Mouse (Mus musculus): ENCODE measurements at regions not wholly inside any gene's neighbourhood (a gene's known extent, or its start where the extent isn't known, plus 50 kb on each side); places are given as distances from the start of the nearest gene placed in this dataset.

DNA sequence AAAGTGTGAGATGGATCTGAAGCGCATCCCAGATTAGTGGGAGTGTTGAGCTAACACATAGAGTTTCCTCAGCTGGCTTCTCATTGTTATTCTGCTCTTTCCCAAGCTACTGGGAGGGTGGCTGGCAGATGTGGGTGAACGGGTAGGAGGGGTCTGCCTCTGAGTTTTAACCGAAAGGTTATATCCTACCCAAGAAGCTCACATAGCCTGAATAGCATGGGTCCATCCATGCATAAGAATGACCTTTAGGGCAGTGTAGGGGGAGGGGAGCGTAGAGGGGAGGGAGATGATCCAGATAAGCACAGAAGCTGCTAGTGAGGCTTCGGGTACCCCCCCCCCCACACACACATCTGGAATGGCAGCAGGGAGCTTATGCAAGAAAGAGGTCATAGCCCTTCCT, 113.2 kb upstream of the Sh3bp4 start:
- DNase-seq (ENCODE audit: low read depth, low spot score) = no peak

GRCm38 (mm10) chr1:88959715-88960114, 110.5 kb upstream of the Sh3bp4 start:
- DNase-seq (ENCODE audit: low read depth, low spot score) = no peak

- no peak for DNase-seq (ENCODE audit: low read depth, low spot score)
Measured at GRCm38 (mm10) chr1:88960142-88960541, 110.1 kb upstream of the Sh3bp4 start.

- DNase-seq (ENCODE audit: low read depth, low spot score) = no peak
Measured at GRCm38 (mm10) chr1:88964045-88964747, 106.0 kb upstream of the Sh3bp4 start.

GRCm38 (mm10) chr1:88966416-88966815, 103.8 kb upstream of the Sh3bp4 start:
- no peak for DNase-seq (ENCODE audit: low read depth, low spot score)

DNA sequence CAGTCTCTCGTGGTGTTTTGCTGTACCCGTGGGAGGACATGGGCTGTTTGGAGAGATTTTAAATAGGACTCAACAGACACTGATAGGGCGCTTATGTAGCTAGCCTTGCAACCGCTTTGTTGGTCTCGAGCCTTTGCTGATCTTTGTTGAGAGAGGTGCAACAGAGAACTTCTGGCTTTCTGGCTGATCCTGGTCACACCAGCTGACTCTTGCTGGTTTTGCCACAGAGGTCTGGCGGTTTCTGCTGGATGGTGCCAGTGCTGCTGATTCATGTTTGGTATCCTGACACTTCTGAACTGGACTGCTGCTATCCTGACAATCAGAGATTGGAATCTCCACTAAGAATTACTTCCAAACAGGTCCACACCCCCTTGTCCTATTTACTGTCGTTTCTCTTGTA, 102.1 kb upstream of the Sh3bp4 start:
- no peak for DNase-seq (ENCODE audit: low read depth, low spot score)

DNA sequence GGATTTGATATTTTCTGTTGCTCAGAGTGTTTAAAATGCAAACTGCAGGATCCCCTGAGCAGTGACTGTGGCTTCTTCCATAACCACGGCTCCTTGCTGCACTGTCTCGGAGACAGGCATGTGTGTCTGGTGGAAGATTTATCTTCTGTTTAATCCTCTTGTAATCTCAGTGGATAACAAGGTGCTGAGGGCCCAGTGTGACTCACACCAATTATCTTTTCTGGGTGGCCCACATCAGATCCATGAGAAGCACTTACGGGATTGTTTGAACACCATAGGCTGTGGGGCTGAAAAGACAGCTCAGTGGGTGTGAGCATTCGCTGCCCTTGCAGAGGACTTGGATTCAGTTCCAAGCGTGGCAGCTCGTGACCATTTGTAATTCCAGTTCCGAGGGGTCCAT, 101.2 kb upstream of the Sh3bp4 start:
- DNase-seq (ENCODE audit: low read depth, low spot score) = no peak

DNA sequence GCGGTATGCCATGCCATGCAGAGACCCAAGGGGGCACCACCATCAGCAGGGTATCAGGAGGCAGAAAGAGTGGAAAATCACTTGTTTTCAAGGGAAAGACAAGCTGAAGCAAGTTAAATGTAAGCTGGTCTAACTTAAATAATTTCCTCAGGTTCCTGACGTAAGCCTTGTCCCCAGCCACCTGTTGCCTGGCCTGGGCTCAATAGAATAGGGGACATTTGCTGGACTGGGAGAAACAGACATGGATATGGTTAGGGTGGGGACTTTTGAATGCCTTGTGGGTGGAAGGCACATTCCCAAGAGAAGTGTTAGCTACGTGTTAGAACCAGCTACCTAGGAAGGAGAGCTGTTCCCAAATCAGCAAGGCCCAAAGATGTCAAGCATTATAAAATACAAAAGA, 100.6 kb upstream of the Sh3bp4 start:
- DNase-seq (ENCODE audit: low read depth, low spot score) = no peak

- DNase-seq (ENCODE audit: low read depth, low spot score) = no peak
Measured at GRCm38 (mm10) chr1:88976101-88976500, 94.1 kb upstream of the Sh3bp4 start.

DNA sequence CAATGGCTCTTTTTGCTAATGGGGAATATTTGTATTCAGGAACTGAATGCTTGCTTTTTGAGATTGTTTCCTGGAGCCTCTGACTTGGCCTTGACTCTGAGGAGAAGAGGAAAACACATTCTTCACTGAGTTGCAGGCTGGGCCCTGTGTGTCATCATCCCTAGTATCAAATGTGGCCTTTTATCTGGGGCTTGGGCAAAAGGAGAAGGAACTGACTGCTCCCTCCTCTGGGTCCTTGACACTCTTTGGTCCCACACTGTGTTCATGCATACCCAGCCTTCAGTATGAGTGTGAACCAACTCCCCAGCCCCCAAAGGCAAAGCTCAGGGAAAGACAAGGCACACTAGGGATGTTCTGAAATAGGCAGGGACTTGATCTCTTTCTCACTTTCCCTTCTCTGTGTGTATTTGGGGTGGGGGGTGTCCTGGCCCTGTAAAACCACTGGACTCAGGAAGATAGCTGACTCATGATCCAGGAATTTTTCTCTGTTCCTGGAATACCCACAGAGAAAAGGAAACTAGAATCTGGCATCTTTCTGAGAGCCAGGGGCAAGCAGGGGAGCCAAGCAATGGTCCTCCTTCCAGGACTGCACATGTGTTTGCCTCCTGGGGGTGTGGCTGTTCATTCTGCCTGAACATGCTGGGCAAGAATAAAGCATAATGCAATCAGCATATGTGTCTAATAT, 82.1 kb upstream of the Sh3bp4 start:
- DNase-seq (ENCODE audit: low read depth, low spot score) = no peak

DNA sequence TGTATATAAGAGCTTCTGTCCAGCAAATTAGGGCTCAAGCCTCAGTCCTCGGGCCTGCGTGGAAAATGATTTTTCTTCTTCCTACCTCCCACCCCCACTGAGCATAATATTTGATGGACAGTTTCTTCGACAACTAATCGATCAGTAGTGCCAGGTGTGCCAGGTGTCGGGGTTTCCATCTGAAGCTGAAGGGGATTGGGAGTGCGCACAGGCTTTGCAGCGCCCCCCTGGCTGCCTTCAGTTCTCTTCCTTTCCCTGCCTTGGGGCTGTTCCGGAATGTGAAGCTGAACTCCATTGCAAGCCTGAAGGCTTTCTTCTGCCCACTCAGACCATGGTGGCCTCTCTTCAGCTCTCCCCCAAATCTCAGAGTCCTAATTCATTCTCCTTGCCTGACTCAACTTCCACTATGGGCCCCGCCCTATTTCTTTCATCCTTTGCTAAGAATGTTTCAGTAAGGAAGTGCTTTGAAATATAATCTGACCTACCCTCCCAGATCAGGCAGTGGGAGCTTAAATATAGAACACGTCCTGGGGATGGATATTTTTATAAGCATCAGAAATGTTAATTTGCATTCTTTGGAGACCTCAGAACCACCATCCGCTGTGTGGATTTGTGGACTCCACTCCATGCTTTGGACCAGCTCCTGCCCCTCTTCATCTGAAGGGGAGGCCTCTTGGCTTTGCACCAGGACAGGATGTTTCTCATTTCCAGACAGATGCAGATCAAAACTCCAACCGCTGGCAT, 75.5 kb upstream of the Sh3bp4 start:
- DNase-seq (ENCODE audit: low read depth, low spot score) = no peak

- DNase-seq (ENCODE audit: low read depth, low spot score) = no peak
Measured at GRCm38 (mm10) chr1:88995945-88996344, 74.3 kb upstream of the Sh3bp4 start.

DNA sequence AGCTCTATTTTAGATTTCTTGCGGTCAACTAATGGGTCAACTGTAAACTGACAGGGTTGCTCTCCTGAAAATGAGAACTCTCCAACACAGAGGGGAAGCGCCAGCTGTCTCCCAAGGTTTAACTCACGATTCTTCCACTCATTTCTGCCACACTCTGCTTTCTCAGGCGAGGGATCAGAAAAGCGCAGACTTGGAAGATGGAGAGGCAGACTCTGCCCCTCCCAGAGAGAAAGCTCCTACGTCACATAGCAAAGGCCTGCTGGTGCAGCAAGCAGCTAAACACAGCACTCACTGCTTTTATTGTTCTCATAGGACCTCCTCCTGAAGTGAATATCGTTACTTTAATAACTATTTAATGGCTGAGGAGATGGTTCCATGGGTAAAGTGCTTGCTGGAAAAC, 73.6 kb upstream of the Sh3bp4 start:
- no peak for DNase-seq (ENCODE audit: low read depth, low spot score)

DNA sequence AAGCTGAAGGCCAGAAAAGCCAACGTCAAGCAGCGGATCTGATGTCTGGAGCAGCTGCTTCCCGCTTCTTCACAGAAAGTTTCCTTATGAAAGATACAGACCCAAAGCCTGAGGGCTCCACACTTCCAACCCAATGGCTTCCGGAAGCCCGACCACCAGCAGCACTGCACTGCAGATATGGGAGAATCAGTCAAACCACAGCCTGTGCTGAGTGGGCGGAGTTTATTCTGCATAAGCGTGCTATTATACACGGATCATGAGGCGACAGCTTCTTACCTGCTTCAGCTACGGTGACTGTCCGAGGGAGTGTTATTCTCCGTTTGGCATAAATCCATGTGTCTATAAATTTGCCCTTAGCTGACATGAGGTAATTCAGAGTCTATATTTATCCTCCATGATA, 72.4 kb upstream of the Sh3bp4 start:
- no peak for DNase-seq (ENCODE audit: low read depth, low spot score)

- DNase-seq (ENCODE audit: low read depth, low spot score) = no peak
Measured at GRCm38 (mm10) chr1:89002326-89002725, 67.9 kb upstream of the Sh3bp4 start.

DNA sequence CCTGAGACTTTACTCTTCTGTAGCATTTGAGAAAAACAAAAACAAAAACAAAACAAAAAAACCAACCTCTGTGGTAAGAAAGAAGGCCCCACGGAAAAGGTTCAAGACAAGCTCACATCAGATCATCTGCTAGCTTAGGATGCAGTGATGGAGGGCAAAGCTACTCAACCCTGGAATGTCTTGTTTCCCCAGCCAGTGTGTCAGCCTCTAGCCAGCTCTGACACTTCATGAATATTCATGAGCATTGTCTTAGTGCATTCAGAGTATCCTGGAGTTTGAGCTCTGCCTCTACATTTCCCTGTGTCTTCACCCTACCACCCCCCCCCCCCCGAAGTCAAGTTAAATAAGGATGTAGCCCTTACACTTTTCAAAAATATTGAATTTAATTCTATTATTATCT, 66.5 kb upstream of the Sh3bp4 start:
- no peak for DNase-seq (ENCODE audit: low read depth, low spot score)

GRCm38 (mm10) chr1:89007476-89007875, 62.7 kb upstream of the Sh3bp4 start:
- DNase-seq (ENCODE audit: low read depth, low spot score) = no peak

DNA sequence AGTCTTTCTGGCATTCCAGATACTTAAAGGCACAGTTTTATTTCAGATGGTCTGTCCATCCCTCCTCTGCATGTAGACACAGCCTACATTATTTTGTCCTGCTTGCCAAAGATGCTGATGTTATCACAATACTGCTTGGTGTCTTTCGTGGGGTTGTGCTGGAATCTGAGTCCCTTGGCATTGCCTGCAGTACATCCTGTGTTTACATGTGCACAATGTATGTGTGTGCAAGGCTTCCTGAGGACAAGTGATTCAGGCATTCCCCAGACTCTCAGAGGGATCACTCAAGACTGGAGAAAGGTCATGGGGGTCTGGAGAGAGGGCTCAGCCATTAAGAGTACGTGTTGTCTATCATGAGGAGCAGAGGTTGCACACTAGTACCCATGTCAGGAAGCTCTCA, 60.0 kb upstream of the Sh3bp4 start:
- no peak for DNase-seq (ENCODE audit: low read depth, low spot score)

DNA sequence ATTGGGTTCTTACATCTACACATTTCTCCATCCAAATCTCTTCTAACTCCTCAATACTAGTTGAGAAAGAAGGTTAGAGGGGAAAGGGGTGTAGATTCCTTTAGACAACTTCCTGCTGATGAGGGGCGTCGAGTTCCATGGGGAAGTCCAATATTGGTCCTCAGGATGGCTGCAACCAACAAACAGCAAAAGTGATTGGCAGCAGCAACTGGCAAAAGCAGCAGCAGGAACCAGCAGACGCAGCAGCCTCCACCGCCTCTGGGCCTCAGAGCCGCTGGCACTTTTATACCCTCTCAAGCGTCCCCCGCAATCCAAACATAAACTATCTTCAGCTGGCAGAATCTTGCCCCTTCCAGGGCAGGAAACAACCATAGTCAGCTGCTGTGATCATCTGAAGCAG, 58.8 kb upstream of the Sh3bp4 start:
- DNase-seq (ENCODE audit: low read depth, low spot score) = no peak

DNA sequence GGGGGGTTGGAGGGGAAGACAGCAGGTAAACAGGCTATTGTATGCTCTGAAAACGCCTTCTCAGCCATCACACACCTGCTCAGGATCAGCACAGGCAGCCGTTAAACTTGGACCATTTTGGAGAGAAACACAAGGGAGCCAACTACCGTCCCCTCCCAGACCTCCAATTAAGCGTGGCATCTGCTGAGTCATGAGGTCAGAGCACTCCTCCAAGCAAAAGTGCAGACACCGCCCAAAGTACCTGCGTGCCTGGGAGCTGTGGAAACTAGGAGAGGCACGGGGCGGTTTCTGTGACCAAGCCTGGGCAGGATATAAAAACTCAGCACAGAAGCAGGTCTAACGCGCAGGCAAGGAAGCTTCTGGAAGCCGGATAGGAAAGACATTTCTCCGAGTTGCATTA, 54.8 kb upstream of the Sh3bp4 start:
- DNase-seq (ENCODE audit: low read depth, low spot score) = no peak

- no peak for DNase-seq (ENCODE audit: low read depth, low spot score)
Measured at GRCm38 (mm10) chr1:89015845-89016244, 54.4 kb upstream of the Sh3bp4 start.

DNA sequence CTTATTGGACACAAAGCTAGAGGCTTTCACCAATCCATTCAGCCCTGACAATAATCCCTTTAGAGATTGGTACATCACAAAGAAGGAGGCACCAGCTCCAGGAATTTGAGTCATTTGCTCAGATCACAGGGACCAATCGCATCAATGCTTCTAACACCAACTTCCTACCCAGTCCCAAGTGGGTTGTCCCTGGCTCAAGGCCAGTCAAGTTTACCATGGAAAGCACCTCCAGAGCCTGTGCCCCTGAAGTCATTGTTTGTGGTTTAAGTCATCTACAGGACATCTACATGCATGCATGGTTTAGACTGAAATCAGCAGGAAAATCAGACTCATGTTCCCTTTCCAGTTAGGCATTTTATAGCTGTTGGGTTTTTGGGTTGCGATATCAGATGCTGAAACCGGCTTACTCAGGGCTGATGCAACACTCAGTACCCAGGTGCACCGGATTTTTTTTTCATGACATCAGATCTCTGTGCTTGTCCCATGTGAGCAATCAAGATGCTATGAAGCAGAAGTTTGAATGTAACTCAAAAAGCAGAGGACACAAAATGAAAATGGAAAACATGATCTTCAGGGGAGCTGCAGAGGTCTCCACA, 50.3 kb upstream of the Sh3bp4 start:
- no peak for DNase-seq (ENCODE audit: low read depth, low spot score)

Data from embryo, embryonic 11.5 days (tissue).